Mouse (Mus musculus): ENCODE data around the gene Wdr13. TPM values are rescaled to one million over a fixed set of nuclear protein-coding genes. Genes with fewer than 3 reads are reported as not detected.
"Not testable (repeated sequence)": the region's sequence is repeated elsewhere in the genome, so short reads cannot be mapped to it uniquely, and the experiment has no call there.

Wdr13 gene
- polyA plus RNA-seq, 1 experiment from 2014 or later: 51.7 TPM

DNA sequence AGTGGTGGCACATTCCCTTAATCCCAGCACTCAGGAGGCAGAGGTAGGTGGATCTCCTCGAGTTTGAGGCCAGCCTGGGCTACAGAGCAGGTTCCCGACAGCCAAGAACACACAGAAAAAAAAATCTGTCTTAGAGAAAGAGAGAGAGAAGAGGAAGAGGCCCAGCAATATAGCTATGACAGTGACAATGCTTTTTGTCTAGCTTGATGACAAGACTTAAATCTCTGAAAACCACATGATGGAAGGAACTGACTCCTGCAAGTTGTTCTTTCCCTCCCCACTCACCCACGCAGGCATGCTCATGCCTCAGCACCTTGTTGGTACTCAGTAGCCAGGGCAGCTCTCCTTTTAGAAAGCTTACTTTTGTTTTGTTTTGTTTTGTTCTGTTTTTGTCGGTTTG, 33.3 kb downstream of the Wdr13 start:
- Histone ChIP-seq H3K27ac (replicated peaks) (no peak overlapping the region), H3K36me3 (no peaks in the 10 kb centered on the region), H3K4me2 (no peak overlapping the region), H3K4me3 (no peak overlapping the region), H3K9me3 (no peaks in the 10 kb centered on the region), H3K4me1 (replicated peaks) (peaks cover 5% of the 10 kb centered on the region; the same call in 1 of the 2 replicates), H3K27me3 (no peaks in the 10 kb centered on the region), H3K9ac (no peak overlapping the region)
- no peak for ATAC-seq (ENCODE audit: low read depth)
- 57% methylated on average over 4 of the region's 4 CpGs for WGBS

DNA sequence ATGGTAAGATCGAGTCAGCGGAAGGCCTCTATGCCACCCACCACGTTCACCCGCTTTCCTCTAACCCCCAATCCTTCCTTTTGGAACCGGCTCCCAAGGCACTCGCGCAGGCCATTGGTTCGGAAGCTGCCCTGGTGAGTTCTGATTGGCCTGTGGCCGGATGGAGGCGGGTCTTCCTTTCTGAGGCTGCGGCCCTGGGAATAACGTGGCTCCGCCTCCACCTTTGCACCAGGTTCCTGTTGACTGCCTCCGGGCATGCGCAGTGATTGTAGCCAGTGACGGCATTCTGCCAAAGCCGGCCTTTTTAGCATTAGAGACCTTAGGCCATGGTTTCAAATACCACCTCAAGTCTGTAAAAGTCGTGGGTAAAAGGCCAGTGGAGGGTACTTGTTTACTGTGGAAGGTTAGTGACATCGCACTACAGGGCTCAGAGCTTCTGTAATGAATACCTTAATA, 35.9 kb downstream of the Wdr13 start:
- Histone ChIP-seq H3K27me3 (no peaks in the 10 kb centered on the region), H3K9me3 (no peaks in the 10 kb centered on the region), H3K4me1 (replicated peaks) (peaks cover 5% of the 10 kb centered on the region; the same call in 1 of the 2 replicates), H3K36me3 (no peaks in the 10 kb centered on the region), H3K27ac (replicated peaks) (0 out of 2 replicates have a peak overlapping the region, but pooled peaks have one; percentile 42), H3K4me2 (peak overlapping the region; percentile 49), H3K9ac (0 out of 2 replicates have a peak overlapping the region, but pooled peaks have one; percentile 34), H3K4me3 (peak overlapping the region; percentile 22)
- WGBS: 14% methylated on average over 19 of the region's 19 CpGs
- ATAC-seq (ENCODE audit: low read depth): peak; percentile 94

DNA sequence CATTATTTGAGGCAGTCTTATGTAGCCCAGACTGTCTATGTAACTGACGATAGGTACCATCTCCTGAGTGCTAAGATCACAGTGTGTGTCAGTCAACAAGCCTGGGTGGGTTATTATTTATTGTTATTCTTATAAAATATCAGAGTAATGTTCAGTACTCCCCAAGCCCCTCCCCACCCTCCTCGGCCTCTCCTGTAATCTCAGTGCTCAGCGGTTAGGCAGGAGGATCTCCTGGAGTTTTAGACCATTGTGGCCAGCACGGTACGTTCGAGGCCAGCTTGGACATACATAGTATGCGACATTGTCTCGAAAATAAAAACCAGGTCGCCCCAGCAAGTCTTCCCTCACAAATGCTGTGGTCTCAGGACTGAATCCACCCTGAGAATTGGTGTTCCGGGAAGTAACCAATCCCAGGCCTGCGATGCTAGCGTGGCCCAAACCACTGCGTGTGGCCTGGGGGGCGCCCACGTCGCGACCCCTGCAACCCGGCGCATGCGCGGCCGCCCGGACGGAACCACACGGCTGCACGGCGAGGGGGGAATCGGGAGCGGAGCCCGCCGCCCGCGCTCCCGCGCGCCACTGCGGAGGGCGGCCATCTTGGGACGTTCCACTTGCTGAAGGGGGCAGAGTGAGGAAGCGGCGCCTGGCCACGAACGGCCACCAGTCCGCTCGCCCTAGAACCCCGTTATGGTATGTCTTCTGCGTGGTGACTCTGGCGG, 36.5 kb downstream of the Wdr13 start:
- H3K27me3 ChIP-seq; H3K9me3 ChIP-seq; H3K4me1 ChIP-seq (replicated peaks); H3K36me3 ChIP-seq: not testable (repeated sequence)
- Histone ChIP-seq H3K9ac (peak overlapping the region; percentile 31; the same call in 1 of the 2 replicates), H3K4me3 (peak overlapping the region; percentile 27), H3K4me2 (peak overlapping the region; percentile 51), H3K27ac (replicated peaks) (0 out of 2 replicates have a peak overlapping the region, but pooled peaks have one; percentile 46)
- WGBS: 11% methylated on average over 20 of the region's 48 CpGs
- peak; percentile 89 for ATAC-seq (ENCODE audit: low read depth)

DNA sequence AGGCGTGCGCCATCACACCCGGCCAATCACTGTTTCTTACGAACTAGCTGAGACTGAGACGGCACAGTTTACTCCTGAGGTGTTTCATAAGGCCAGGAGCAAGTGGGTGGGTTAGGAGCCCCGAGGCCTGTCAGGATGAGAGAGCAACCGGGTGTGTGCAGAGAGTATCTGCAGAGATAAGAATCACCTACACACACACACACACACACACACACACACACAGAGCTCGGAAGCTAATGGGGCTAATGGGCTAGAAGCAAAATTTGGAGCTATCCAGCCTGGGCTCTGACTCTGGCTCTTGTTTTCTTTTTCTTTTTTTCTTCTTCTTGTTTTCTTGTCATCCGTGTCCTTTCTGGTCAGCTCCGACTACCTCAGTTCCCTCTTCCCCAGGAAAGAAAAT, 37.1 kb downstream of the Wdr13 start:
- H3K9me3 ChIP-seq: no peaks in the 10 kb centered on the region
- ATAC-seq (ENCODE audit: low read depth): no peak
- peak overlapping the region; percentile 27 for H3K4me3 ChIP-seq
- 0 out of 2 replicates have a peak overlapping the region, but pooled peaks have one; percentile 46 for H3K27ac ChIP-seq (replicated peaks)
- H3K4me1 ChIP-seq (replicated peaks): peaks cover 2% of the 10 kb centered on the region; the same call in 1 of the 2 replicates
- no peaks in the 10 kb centered on the region for H3K36me3 ChIP-seq
- H3K27me3 ChIP-seq: no peaks in the 10 kb centered on the region
- H3K9ac ChIP-seq: 0 out of 2 replicates have a peak overlapping the region, but pooled peaks have one; percentile 31
- peak overlapping the region; percentile 51 for H3K4me2 ChIP-seq
- WGBS: 91% methylated on average over 10 of the region's 10 CpGs

DNA sequence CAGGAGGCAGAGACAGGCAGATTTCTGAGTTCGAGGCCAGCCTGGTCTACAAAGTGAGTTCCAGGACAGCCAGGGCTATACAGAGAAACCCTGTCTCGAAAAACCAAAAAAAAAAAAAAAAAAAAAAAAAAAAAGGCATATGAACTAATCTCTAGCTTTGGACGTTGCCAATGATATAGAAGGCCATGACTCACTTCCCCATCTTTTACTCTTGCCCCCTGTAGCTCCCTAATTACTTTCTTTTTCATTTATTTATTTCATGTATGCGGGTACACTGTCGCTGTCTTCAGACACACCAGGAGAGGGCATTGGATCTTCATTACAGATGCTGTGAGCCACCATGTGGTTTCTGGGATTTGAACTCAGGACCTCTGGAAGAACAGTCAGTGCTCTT, 41.7 kb downstream of the Wdr13 start:
- WGBS: 83% methylated on average over 4 of the region's 5 CpGs
- H3K27me3 ChIP-seq; H3K4me3 ChIP-seq; H3K36me3 ChIP-seq; H3K4me1 ChIP-seq (replicated peaks); ATAC-seq (ENCODE audit: low read depth); H3K4me2 ChIP-seq; H3K9ac ChIP-seq; H3K27ac ChIP-seq (replicated peaks); H3K9me3 ChIP-seq: not testable (repeated sequence)

DNA sequence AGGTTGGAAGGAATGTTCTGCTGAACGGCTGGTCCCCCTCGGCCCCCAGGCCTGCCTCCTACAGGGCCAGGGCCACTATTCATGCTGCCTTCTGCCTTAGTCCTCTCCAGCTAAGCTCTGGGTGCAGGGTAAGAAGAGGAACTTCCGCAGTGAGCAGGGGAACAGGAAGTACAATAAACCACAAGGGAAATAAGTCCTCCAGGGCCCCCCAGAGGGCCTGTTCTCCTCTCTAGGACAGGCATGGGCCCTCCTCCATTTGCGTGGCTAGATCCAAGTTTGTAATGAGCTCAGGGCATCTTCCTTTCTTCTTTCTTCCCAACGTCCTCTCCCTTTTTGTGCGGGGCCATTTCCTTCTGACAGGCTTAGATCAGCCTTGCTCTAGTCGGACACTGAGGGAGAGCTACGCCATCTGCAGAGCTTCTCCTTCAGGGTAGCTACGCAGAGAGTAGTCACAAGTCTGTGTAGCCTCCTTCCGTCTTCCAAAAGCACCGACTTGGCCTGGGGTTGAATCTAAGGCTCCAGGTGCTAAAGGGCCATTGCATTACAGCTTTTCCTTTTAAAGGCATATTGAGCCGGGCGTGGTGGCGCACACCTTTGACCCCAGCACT, 42.2 kb downstream of the Wdr13 start, which contains the start of gene Was:
Gene Was, minus strand, starts transcription at position 153 of the 608 bp plus-strand sequence.
- Histone ChIP-seq H3K4me2 (no peak within 1 kb of the TSS), H3K4me1 (replicated peaks) (no peaks in the 10 kb centered on the region), H3K9me3 (no peaks in the 10 kb centered on the region), H3K36me3 (no peaks in the 10 kb centered on the region), H3K27me3 (no peaks in the 10 kb centered on the region), H3K4me3 (no peak within 1 kb of the TSS), H3K9ac (no peak within 1 kb of the TSS), H3K27ac (replicated peaks) (no peak within 1 kb of the TSS)
- WGBS: 86% methylated on average over 14 of the region's 14 CpGs
- ATAC-seq (ENCODE audit: low read depth): no peak

DNA sequence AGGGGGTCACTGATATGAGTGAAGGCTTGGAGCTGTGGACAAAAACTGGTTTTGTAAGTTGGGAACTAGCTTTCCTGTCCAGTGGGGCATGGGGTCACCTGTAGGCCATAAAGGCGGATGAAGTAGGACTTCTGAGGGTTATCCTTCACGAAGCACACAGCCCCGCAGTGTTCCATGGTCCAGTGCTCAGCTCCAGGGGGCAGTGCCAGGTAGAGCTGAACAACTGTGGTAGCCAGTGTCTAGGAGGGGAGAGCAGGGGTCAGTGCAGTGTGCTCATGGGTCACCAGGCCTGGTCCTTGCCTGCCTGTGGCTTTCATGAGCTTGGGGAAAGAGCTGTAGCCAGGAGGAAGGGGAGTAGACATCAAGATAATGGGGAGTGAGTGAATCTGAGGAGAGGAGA, 42.9 kb downstream of the Wdr13 start:
- no peak for ATAC-seq (ENCODE audit: low read depth)
- 85% methylated on average over 3 of the region's 3 CpGs for WGBS
- Histone ChIP-seq H3K27me3 (no peaks in the 10 kb centered on the region), H3K4me2 (no peak overlapping the region), H3K9me3 (no peaks in the 10 kb centered on the region), H3K9ac (no peak overlapping the region), H3K4me1 (replicated peaks) (no peaks in the 10 kb centered on the region), H3K36me3 (no peaks in the 10 kb centered on the region), H3K4me3 (no peak overlapping the region), H3K27ac (replicated peaks) (no peak overlapping the region)

DNA sequence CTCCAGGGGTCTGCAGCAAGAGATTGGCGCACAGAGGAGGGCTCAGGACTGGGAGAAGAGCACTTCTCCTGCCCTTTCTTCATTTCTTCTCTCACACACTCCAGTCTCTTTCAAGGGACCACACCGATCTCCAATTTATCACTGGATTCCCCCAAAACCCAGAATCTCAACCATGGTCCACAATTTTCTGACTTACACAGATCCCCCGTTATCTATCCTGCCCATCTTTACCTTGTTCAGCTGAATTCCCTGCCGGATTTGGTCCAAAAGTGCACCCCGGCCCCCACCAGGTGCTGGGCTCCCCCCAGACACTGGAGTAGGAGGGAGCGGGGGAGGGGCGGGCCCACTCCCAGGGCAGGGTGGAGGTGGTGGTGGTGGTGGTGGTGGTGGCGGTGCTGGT, 47.1 kb downstream of the Wdr13 start:
- no peak for ATAC-seq (ENCODE audit: low read depth)
- Histone ChIP-seq H3K27me3 (no peaks in the 10 kb centered on the region), H3K9me3 (no peaks in the 10 kb centered on the region), H3K27ac (replicated peaks) (no peak overlapping the region), H3K4me1 (replicated peaks) (no peaks in the 10 kb centered on the region), H3K4me2 (no peak overlapping the region), H3K36me3 (no peaks in the 10 kb centered on the region), H3K4me3 (no peak overlapping the region), H3K9ac (no peak overlapping the region)
- 85% methylated on average over 7 of the region's 8 CpGs for WGBS

DNA sequence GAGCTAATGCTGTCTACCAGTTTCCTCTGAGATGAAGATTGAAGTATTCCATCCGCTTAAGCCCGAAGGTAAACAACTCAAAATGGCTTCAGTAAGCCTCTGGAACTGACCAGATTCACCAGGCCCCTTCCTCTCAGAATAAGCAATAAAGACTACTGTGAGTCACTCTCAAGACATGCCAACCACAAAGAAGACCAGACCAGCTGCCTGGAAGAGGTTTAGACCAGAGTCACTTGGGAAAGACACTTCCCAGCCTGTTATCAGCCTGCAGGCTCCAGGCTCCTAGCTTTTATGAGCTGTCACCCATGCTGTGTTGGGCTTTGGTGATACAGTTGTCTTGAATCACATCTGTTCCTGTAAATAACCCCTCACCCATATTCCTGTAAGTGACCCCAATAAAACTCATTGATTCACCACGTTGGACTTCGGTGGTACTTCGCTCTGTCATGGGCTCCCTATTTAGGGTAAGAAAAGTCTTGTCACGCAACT, 47.9 kb downstream of the Wdr13 start:
- no peaks in the 10 kb centered on the region for H3K27me3 ChIP-seq
- no peaks in the 10 kb centered on the region for H3K36me3 ChIP-seq
- H3K4me1 ChIP-seq (replicated peaks): no peaks in the 10 kb centered on the region
- ATAC-seq (ENCODE audit: low read depth): no peak
- WGBS: 85% methylated on average over 6 of the region's 6 CpGs
- H3K4me3 ChIP-seq: no peak overlapping the region
- H3K9me3 ChIP-seq: no peaks in the 10 kb centered on the region
- no peak overlapping the region for H3K9ac ChIP-seq
- no peak overlapping the region for H3K4me2 ChIP-seq
- no peak overlapping the region for H3K27ac ChIP-seq (replicated peaks)

DNA sequence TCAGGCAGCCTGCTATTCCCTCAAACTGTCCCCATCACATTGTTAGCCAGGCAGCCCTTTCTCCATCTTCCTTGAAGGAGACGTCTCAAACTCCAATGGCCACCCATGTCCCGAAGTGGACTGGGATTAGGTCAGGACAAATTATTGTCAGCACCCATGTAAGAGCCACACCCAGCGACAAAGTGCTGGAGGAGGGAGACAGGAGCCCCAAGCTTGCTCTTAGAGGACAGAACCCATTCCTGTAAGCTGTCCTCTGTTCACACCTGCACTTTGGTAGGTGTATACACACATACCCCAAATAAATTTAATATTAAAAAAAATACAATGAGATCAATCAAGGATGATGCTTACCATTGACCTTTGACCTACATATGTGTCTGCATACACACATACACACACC, 57.6 kb downstream of the Wdr13 start:
- Histone ChIP-seq H3K4me3 (peak overlapping the region; percentile 56), H3K4me2 (peak overlapping the region; percentile 59), H3K4me1 (replicated peaks) (peaks cover 13% of the 10 kb centered on the region; the same call in 1 of the 2 replicates), H3K27me3 (no peaks in the 10 kb centered on the region), H3K36me3 (peaks cover 9% of the 10 kb centered on the region; the same call in 1 of the 2 replicates), H3K27ac (replicated peaks) (peak overlapping the region; percentile 84), H3K9me3 (no peaks in the 10 kb centered on the region), H3K9ac (peak overlapping the region; percentile 69)
- 28% methylated on average over 3 of the region's 3 CpGs for WGBS
- no peak; the same call in 1 of the 2 replicates for ATAC-seq (ENCODE audit: low read depth)

DNA sequence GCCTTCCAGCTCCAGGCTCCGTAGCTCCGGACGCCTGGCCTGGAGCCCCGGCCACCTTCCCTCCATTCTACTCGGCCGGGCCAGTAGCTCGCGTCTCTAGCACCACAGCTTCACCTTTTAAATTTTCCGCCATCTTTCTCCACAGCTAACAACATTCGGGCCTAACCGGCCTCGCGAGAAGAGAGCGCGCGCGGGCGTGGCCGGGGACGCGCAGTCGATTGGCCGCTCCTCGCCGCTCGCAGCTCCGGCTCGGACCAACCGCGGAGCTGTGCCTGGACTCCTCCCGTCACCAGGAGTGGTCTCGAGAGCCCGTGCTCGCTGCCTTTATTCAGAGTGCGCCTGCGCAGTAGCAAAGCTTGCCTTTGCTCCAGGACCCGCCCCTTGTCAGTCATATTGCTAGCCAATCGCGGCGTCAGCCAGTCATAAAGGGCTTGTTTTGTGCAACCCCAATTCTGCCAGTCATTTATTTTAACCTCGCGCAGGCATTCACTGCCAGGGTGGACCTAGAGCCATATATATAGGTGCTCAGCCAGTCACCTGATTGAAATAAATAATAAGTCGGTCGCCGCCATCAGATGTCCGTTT, 58.2 kb downstream of the Wdr13 start, which contains the start of gene Suv39h1:
Gene Suv39h1, minus strand, starts transcription at position 331 of the 585 bp plus-strand sequence.
- Histone ChIP-seq H3K4me1 (replicated peaks) (peaks cover 13% of the 10 kb centered on the region; the same call in 1 of the 2 replicates), H3K9me3 (no peaks in the 10 kb centered on the region), H3K4me3 (peak within 1 kb of the TSS; percentile 56), H3K27ac (replicated peaks) (peak within 1 kb of the TSS; percentile 87), H3K27me3 (no peaks in the 10 kb centered on the region), H3K9ac (peak within 1 kb of the TSS; percentile 72), H3K36me3 (peaks cover 11% of the 10 kb centered on the region; the same call in 1 of the 2 replicates), H3K4me2 (peak within 1 kb of the TSS; percentile 59)
- 22% methylated on average over 35 of the region's 46 CpGs for WGBS
- peak; percentile 98 for ATAC-seq (ENCODE audit: low read depth)
